Mouse (Mus musculus): ENCODE results near the gene Bckdha.

The Bckdha gene

GRCm38 (mm10) chr7:25681341-25682231, 22.8 kb upstream of the Bckdha start:
- DNase-seq, result no peak

GRCm38 (mm10) chr7:25680514-25681258, 21.9 kb upstream of the Bckdha start, which contains the start of gene B9d2:
B9d2 (plus strand) TSS chr7:25680780.
- peak; percentile 98 for DNase-seq

- DNase-seq, result no peak
Observed at GRCm38 (mm10) chr7:25679971-25680370, 21.2 kb upstream of the Bckdha start.

GRCm38 (mm10) chr7:25677013-25677412, 18.2 kb upstream of the Bckdha start:
- no peak for DNase-seq

GRCm38 (mm10) chr7:25676085-25676781, 17.5 kb upstream of the Bckdha start:
- peak; percentile 93 for DNase-seq

GRCm38 (mm10) chr7:25675405-25675804, 16.6 kb upstream of the Bckdha start:
- DNase-seq, result no peak

- DNase-seq, result no peak
Observed at GRCm38 (mm10) chr7:25674719-25675300, 16.0 kb upstream of the Bckdha start, which contains the start of gene Tmem91. Tmem91 (minus strand) TSS chr7:25675166.

- no peak for DNase-seq
Observed at GRCm38 (mm10) chr7:25674297-25674696, 15.5 kb upstream of the Bckdha start.

GRCm38 (mm10) chr7:25672442-25672841, 13.7 kb upstream of the Bckdha start:
- no peak for DNase-seq

GRCm38 (mm10) chr7:25671686-25672085, 12.9 kb upstream of the Bckdha start:
- no peak for DNase-seq

- DNase-seq, result no peak
Observed at GRCm38 (mm10) chr7:25670096-25670495, 11.3 kb upstream of the Bckdha start.

GRCm38 (mm10) chr7:25669631-25670030, 10.8 kb upstream of the Bckdha start:
- no peak for DNase-seq

GRCm38 (mm10) chr7:25669158-25669557, 10.4 kb upstream of the Bckdha start:
- DNase-seq, result no peak

GRCm38 (mm10) chr7:25666381-25666780, 7.6 kb upstream of the Bckdha start:
- no peak for DNase-seq

- DNase-seq, result no peak
Observed at GRCm38 (mm10) chr7:25657785-25658184, 996 bp downstream of the Bckdha start.

GRCm38 (mm10) chr7:25655601-25656428, 3.0 kb downstream of the Bckdha start:
- no peak for DNase-seq

GRCm38 (mm10) chr7:25652244-25652759, 6.5 kb downstream of the Bckdha start:
- no peak for DNase-seq

- DNase-seq, result no peak
Observed at GRCm38 (mm10) chr7:25651281-25651680, 7.5 kb downstream of the Bckdha start.

- no peak for DNase-seq
Observed at GRCm38 (mm10) chr7:25649839-25650238, 8.9 kb downstream of the Bckdha start.

GRCm38 (mm10) chr7:25647574-25648123, 11.1 kb downstream of the Bckdha start:
- no peak for DNase-seq

- no peak for DNase-seq
Observed at GRCm38 (mm10) chr7:25645074-25645473, 13.7 kb downstream of the Bckdha start.

Data from lung, postnatal 14 days (tissue).